Mouse (Mus musculus) olfactory bulb, adult 2 months (tissue): ENCODE results near the gene Art1. TPM values are rescaled to one million over a fixed set of nuclear protein-coding genes. Genes with fewer than 3 reads are reported as not detected.
A peak's percentile ranks its signal among the peaks of the same experiment; 100 is the strongest.

ENCODE experiments used
- H3K27ac ChIP-seq: fragments of 200-500 bp; 2 replicates; pipeline ENCODE4 v1.5.1; 2012; ENCODE audit warnings: low read depth, low read length; ENCODE audit not compliant: insufficient read depth
- H3K4me1 ChIP-seq: fragments of 200-500 bp; 2 replicates; pipeline ENCODE4 v1.6.1; 2012; ENCODE audit warnings: low read length; ENCODE audit not compliant: control insufficient read depth, insufficient read depth
- H3K4me3 ChIP-seq: fragments of 200-500 bp; 2 replicates; pipeline ENCODE4 v1.5.1; 2012; ENCODE audit warnings: mild to moderate bottlenecking, low read depth, low read length, moderate library complexity; ENCODE audit not compliant: insufficient read depth
- CTCF ChIP-seq: fragments of 200-500 bp; IDR thresholded peaks from 2 replicates; pipeline ENCODE4 v1.5.1; 2012; ENCODE audit warnings: low read depth, mild to moderate bottlenecking, low read length, moderate library complexity; ENCODE audit not compliant: insufficient read depth
- POLR2A ChIP-seq: fragments of 200-500 bp; IDR thresholded peaks from 2 replicates; pipeline ENCODE4 v1.6.1; 2012; ENCODE audit warnings: mild to moderate bottlenecking, low read depth, low read length, moderate library complexity; ENCODE audit not compliant: insufficient read depth
- WGBS: fragments of 180-500 bp; shearing (Covaris S2); methylation state at CpG from one replicate; pipeline ENCODE4 v1.1.7; 2018; 5-methylcytosine and 5-hydroxymethylcytosine counted together
- polyA plus RNA-seq: library from polyadenylated mRNA; stranded (reverse); fragments of >200 nt; gene quantifications from 2 replicates; pipeline ENCODE4 v1.2.4, GENCODE M21; 2012; ENCODE audit warnings: low replicate concordance; ENCODE audit not compliant: missing spikeins, insufficient read depth, insufficient read length

Gene Art1
- polyA plus RNA-seq, 1 experiment: not detected

- 95% methylated on average over 8 of the region's 8 CpGs for WGBS
- no peak overlapping the region for H3K4me3 ChIP-seq
- no peaks in the 10 kb centered on the region for H3K4me1 ChIP-seq
- no peak overlapping the region for H3K27ac ChIP-seq
- TF ChIP-seq POLR2A (no peak), CTCF (no peak)
These were observed 21.2 kb upstream of the Art1 start for GRCm38 (mm10) chr7:102080311-102080710.

- H3K4me3 ChIP-seq: no peak overlapping the region
- H3K4me1 ChIP-seq: no peaks in the 10 kb centered on the region
- no peak overlapping the region for H3K27ac ChIP-seq
- 98% methylated on average over 5 of the region's 5 CpGs for WGBS
- TF ChIP-seq POLR2A (no peak), CTCF (no peak)
These were observed 19.8 kb upstream of the Art1 start for GRCm38 (mm10) chr7:102081784-102082183.

GRCm38 (mm10) chr7:102082816-102083215, 18.7 kb upstream of the Art1 start, which contains the start of gene Trpc2:
TSS of gene Trpc2 (plus strand) at chr7:102083116.
- 82% methylated on average over 5 of the region's 5 CpGs for WGBS
- TF ChIP-seq CTCF (no peak), POLR2A (no peak)
- no peak within 1 kb of the TSS for H3K4me3 ChIP-seq
- H3K27ac ChIP-seq: no peak within 1 kb of the TSS
- no peaks in the 10 kb centered on the region for H3K4me1 ChIP-seq

- no peak overlapping the region for H3K27ac ChIP-seq
- no peak for TF ChIP-seq CTCF
- H3K4me1 ChIP-seq: no peaks in the 10 kb centered on the region
- WGBS: 91% methylated on average over 26 of the region's 26 CpGs
- no peak overlapping the region for H3K4me3 ChIP-seq
These were observed 17.4 kb upstream of the Art1 start for GRCm38 (mm10) chr7:102084041-102084696.

GRCm38 (mm10) chr7:102087336-102087735, 14.2 kb upstream of the Art1 start:
- Histone ChIP-seq H3K27ac (no peak overlapping the region), H3K4me1 (no peaks in the 10 kb centered on the region), H3K4me3 (no peak overlapping the region)
- 83% methylated on average over 4 of the region's 4 CpGs for WGBS
- TF ChIP-seq POLR2A: no peak
- TF ChIP-seq CTCF: no peak

- 11% methylated on average over 30 of the region's 30 CpGs for WGBS
- no peak overlapping the region for H3K27ac ChIP-seq
- peak overlapping the region; percentile 20 for H3K4me3 ChIP-seq
- H3K4me1 ChIP-seq: peaks cover 14% of the 10 kb centered on the region
- TF ChIP-seq POLR2A: no peak
These were observed 1.5 kb upstream of the Art1 start for GRCm38 (mm10) chr7:102099760-102100661.

GRCm38 (mm10) chr7:102100868-102101267, 675 bp upstream of the Art1 start:
- WGBS: 76% methylated on average over 5 of the region's 5 CpGs
- H3K4me1 ChIP-seq: peaks cover 14% of the 10 kb centered on the region
- no peak overlapping the region for H3K4me3 ChIP-seq
- no peak overlapping the region for H3K27ac ChIP-seq
- TF ChIP-seq CTCF: no peak
- no peak for TF ChIP-seq POLR2A

- H3K4me3 ChIP-seq: no peak overlapping the region
- H3K27ac ChIP-seq: no peak overlapping the region
- no peak for TF ChIP-seq POLR2A
- H3K4me1 ChIP-seq: peaks cover 21% of the 10 kb centered on the region
- WGBS: 71% methylated on average over 8 of the region's 8 CpGs
These were observed 698 bp downstream of the Art1 start for GRCm38 (mm10) chr7:102102241-102102640.

- H3K27ac ChIP-seq: no peak overlapping the region
- H3K4me3 ChIP-seq: no peak overlapping the region
- WGBS: 68% methylated on average over 6 of the region's 6 CpGs
- TF ChIP-seq POLR2A (no peak), CTCF (no peak)
- H3K4me1 ChIP-seq: peaks cover 21% of the 10 kb centered on the region
These were observed 1.2 kb downstream of the Art1 start for GRCm38 (mm10) chr7:102102696-102103095.

- H3K27ac ChIP-seq: no peak overlapping the region
- 84% methylated on average over 2 of the region's 2 CpGs for WGBS
- no peak for TF ChIP-seq POLR2A
- TF ChIP-seq CTCF: no peak
- H3K4me1 ChIP-seq: peaks cover 21% of the 10 kb centered on the region
- no peak overlapping the region for H3K4me3 ChIP-seq
These were observed 2.0 kb downstream of the Art1 start for GRCm38 (mm10) chr7:102103555-102103954.
